Mouse (Mus musculus) right cerebral cortex, postnatal 14 days (tissue): ENCODE measurements around the gene Ghrl.
"Not testable (repeated sequence)": the region's sequence is repeated elsewhere in the genome, so short reads cannot be mapped to it uniquely, and the experiment has no call there.

ENCODE experiments used
- DNase-seq: peaks from one replicate; pipeline ENCODE4 v3.0.0; 2022

The Ghrl gene

GRCm38 (mm10) chr6:113719878-113720277 lies at the start of gene Ghrl:
TSS of gene Ghrl (minus strand) at chr6:113719880.
- DNase-seq, result no peak

- DNase-seq, result no peak
Observed at GRCm38 (mm10) chr6:113768804-113769203, 49.1 kb upstream of the Ghrl start.

- DNase-seq, result peak; percentile 41
Observed at GRCm38 (mm10) chr6:113761644-113762043, 42.0 kb upstream of the Ghrl start.

GRCm38 (mm10) chr6:113749119-113749685 lies 29.5 kb upstream of the Ghrl start:
- no peak for DNase-seq

GRCm38 (mm10) chr6:113748351-113748750 lies 28.7 kb upstream of the Ghrl start:
- no peak for DNase-seq

- DNase-seq, result no peak
Observed at GRCm38 (mm10) chr6:113747284-113747683, 27.6 kb upstream of the Ghrl start.

GRCm38 (mm10) chr6:113745117-113745516 lies 25.4 kb upstream of the Ghrl start:
- DNase-seq, result no peak

GRCm38 (mm10) chr6:113743111-113743510 lies 23.4 kb upstream of the Ghrl start:
- DNase-seq, result no peak

GRCm38 (mm10) chr6:113742321-113742720 lies 22.6 kb upstream of the Ghrl start:
- no peak for DNase-seq

- DNase-seq, result no peak
Observed at GRCm38 (mm10) chr6:113741425-113741824, 21.7 kb upstream of the Ghrl start.

- DNase-seq, result peak; percentile 85
Observed at GRCm38 (mm10) chr6:113740236-113741217, 20.8 kb upstream of the Ghrl start, which contains the start of gene Sec13. TSS of gene Sec13 (minus strand) at chr6:113740743.

GRCm38 (mm10) chr6:113737318-113738046 lies 17.8 kb upstream of the Ghrl start:
- no peak for DNase-seq

- DNase-seq, result no peak
Observed at GRCm38 (mm10) chr6:113731296-113731695, 11.6 kb upstream of the Ghrl start.

- DNase-seq, result no peak
Observed at GRCm38 (mm10) chr6:113728181-113728580, 8.5 kb upstream of the Ghrl start.

GRCm38 (mm10) chr6:113721061-113721460 lies 1.4 kb upstream of the Ghrl start:
- DNase-seq, result no peak

GRCm38 (mm10) chr6:113717541-113717940 lies 2.1 kb downstream of the Ghrl start:
- no peak for DNase-seq

- DNase-seq, result no peak
Observed at GRCm38 (mm10) chr6:113714797-113715196, 4.9 kb downstream of the Ghrl start.

GRCm38 (mm10) chr6:113714276-113714675 lies 5.4 kb downstream of the Ghrl start:
- DNase-seq, result no peak

- DNase-seq, result not testable (repeated sequence)
Observed at GRCm38 (mm10) chr6:113713389-113713788, 6.3 kb downstream of the Ghrl start.

- no peak for DNase-seq
Observed at GRCm38 (mm10) chr6:113712718-113713117, 7.0 kb downstream of the Ghrl start.

GRCm38 (mm10) chr6:113697222-113698205 lies 22.2 kb downstream of the Ghrl start:
- DNase-seq, result peak; percentile 26
